Mouse (Mus musculus) liver, embryonic 15.5 days (tissue): ENCODE measurements around the gene Rgl2. TPM values are rescaled to one million over a fixed set of nuclear protein-coding genes. Genes with fewer than 3 reads are reported as not detected.

Experiments
- ATAC-seq: fragments of 200-750 bp; cut with Nextera tagmentation; 2 replicates; pipeline ENCODE4 v1.8.0; 2017; ENCODE audit warnings: moderate number of reproducible peaks, mild to moderate bottlenecking, moderate library complexity; ENCODE audit not compliant: insufficient read depth
- H3K27ac ChIP-seq: fragments of 300-500 bp; sonication (generic); replicated peaks from 2 replicates; pipeline ENCODE4 v1.5.1; 2015; ENCODE audit warnings: mild to moderate bottlenecking, inconsistent platforms
- H3K27me3 ChIP-seq: fragments of 300-500 bp; sonication (generic); 2 replicates; pipeline ENCODE4 v1.6.1; 2015; ENCODE audit warnings: mild to moderate bottlenecking, inconsistent platforms
- H3K36me3 ChIP-seq: fragments of 300-500 bp; sonication (generic); replicated peaks from 2 replicates; pipeline ENCODE4 v1.6.1; 2015; ENCODE audit warnings: moderate library complexity, mild to moderate bottlenecking, inconsistent platforms
- H3K4me1 ChIP-seq: fragments of 300-500 bp; sonication (generic); replicated peaks from 2 replicates; pipeline ENCODE4 v1.6.1; 2015; ENCODE audit warnings: inconsistent platforms
- H3K4me2 ChIP-seq: fragments of 300-500 bp; sonication (generic); 2 replicates; pipeline ENCODE4 v1.6.1; 2015; ENCODE audit warnings: moderate library complexity, mild to moderate bottlenecking, inconsistent platforms
- H3K4me3 ChIP-seq: fragments of 300-500 bp; sonication (generic); replicated peaks from 2 replicates; pipeline ENCODE4 v1.5.1; 2015; ENCODE audit warnings: mild to moderate bottlenecking, inconsistent platforms
- H3K9ac ChIP-seq: fragments of 300-500 bp; sonication (generic); 2 replicates; pipeline ENCODE4 v1.6.1; 2015; ENCODE audit warnings: moderate library complexity, mild to moderate bottlenecking, inconsistent platforms
- H3K9me3 ChIP-seq: fragments of 300-500 bp; sonication (generic); replicated peaks from 2 replicates; pipeline ENCODE4 v1.6.1; 2016; ENCODE audit warnings: inconsistent platforms
- WGBS: fragments of 180-500 bp; shearing (Covaris S2); methylation state at CpG from one replicate; pipeline ENCODE4 v1.1.7; 2015; ENCODE audit warnings: mixed read lengths; ENCODE audit not compliant: insufficient replicate concordance; 5-methylcytosine and 5-hydroxymethylcytosine counted together
- polyA plus RNA-seq: library from polyadenylated mRNA; unstranded; fragments of >200 nt; fragmentation: Nextera tagmentation; extraction: Ambion mirVana; gene quantifications from 2 replicates; pipeline ENCODE4 v1.2.1, GENCODE M21; 2015

Gene Rgl2
- polyA plus RNA-seq, 1 experiment from 2014 or later, result 8.2 TPM

DNA sequence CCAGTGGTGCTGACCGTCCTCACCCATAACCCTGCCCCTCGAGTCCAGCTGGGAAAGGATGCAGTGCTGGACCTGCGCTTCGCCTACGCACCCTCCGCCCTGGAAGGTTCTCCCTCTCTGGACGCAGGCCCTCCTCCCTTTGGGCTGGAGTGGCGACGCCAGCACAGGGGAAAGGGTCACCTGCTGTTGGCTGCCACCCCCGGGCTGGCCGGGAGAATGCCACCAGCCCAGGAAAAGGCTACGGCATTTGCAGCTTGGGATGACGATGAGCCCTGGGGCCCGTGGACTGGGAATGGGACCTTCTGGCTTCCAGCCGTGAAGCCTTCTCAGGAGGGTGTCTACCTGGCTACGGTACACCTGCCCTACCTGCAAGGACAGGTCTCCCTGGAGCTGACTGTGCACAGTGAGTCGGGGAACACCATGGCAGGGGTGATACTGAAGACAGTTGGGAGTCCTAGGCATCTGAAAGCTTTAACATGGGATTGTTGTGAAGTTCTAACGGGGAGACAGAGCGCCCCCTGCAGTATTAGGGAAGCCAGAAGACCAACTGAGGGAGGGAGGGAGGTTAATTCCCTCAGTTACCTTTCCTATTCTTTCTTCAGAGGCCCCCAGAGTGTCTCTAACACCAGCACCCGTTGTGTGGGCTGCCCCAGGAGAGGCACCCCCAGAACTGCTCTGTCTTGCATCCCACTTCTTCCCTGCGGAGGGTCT lies 3.8 kb upstream of the Rgl2 start:
- H3K4me1 ChIP-seq, result peaks cover 70% of the 10 kb centered on the region
- 84% methylated on average over 21 of the region's 21 CpGs for WGBS
- H3K4me2 ChIP-seq, result no peak overlapping the region
- no peak for ATAC-seq
- H3K27ac ChIP-seq, result no peak overlapping the region; the same call in 1 of the 2 replicates
- H3K9me3 ChIP-seq, result no peaks in the 10 kb centered on the region
- no peak overlapping the region for H3K9ac ChIP-seq
- peaks cover 42% of the 10 kb centered on the region for H3K36me3 ChIP-seq
- no peak overlapping the region for H3K4me3 ChIP-seq
- H3K27me3 ChIP-seq, result no peaks in the 10 kb centered on the region

DNA sequence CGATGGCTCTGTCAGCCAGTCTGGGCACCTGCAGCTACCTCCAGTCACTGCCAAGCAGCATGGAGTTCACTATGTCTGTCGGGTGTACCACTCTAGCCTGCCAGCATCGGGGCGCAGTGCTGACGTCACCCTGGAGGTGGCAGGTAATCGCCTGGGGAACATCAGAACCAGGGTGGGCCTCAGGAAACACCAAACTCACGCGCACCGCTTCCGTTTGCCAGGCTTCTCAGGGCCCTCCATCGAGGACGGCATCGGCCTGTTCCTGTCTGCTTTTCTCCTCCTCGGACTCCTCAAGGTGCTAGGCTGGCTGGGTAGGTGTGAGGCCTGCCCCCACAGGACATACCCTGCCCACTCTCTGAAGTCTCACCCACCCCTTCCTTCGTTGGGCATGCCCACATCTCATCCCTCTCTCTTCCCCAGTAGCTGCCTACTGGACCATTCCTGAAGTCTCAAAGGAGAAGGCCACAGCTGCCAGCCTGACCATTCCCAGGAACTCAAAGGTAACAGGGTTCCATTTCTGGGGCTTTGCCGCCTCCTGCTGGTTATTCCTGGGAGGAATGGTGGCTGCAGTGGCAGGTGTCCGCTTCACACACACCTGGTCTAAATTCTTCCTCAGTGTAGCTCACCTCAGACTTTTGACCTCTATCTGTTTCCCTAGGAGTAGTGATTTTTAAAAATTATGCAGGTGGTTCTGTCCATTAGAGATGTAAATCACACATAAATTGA lies 3.0 kb upstream of the Rgl2 start:
- Histone ChIP-seq H3K4me2 (no peak overlapping the region), H3K9ac (no peak overlapping the region), H3K4me1 (peaks cover 71% of the 10 kb centered on the region), H3K27ac (no peak overlapping the region; the same call in 1 of the 2 replicates), H3K27me3 (no peaks in the 10 kb centered on the region), H3K4me3 (no peak overlapping the region), H3K9me3 (no peaks in the 10 kb centered on the region), H3K36me3 (peaks cover 42% of the 10 kb centered on the region)
- WGBS, result 74% methylated on average over 17 of the region's 17 CpGs
- no peak for ATAC-seq

DNA sequence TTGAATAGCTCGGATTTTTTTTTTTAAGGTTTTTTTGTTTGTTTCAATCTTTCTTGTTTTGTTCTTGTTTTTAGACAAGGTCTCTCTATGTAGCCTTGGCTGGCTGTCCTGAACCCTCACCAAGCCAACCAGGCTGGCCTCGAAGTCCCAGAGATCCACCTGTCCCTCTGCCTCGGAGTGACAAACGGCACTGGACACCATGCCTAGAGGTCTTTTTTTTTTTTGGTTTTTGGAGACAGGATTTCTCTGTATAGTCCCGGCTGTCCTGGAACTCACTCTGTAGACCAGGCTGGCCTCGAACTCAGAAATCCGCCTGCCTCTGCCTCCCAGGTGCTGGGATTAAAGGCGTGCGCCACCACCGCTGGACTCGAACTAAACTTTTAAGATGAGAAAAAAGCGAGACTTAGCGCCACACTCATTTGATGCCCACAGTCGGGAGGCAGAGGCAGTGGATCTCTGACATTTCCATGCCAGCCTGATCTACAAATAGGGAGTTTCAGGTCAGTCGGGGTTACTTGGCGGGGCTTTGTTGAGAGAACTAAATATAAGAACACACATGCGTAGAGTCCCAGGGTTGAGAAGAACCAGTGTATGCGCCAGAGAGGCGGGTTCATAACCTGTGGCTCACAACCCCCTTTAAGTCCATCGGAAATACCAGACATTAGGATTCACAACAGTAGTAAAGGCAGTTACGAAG lies 944 bp upstream of the Rgl2 start:
- no peak for ATAC-seq
- Histone ChIP-seq H3K27ac (peak overlapping the region; percentile 93), H3K4me1 (peaks cover 79% of the 10 kb centered on the region), H3K36me3 (peaks cover 48% of the 10 kb centered on the region), H3K4me3 (peak overlapping the region; percentile 75), H3K27me3 (no peaks in the 10 kb centered on the region), H3K4me2 (peak overlapping the region; percentile 99), H3K9ac (peak overlapping the region; percentile 86), H3K9me3 (no peaks in the 10 kb centered on the region)
- WGBS, result 50% methylated on average over 21 of the region's 21 CpGs

DNA sequence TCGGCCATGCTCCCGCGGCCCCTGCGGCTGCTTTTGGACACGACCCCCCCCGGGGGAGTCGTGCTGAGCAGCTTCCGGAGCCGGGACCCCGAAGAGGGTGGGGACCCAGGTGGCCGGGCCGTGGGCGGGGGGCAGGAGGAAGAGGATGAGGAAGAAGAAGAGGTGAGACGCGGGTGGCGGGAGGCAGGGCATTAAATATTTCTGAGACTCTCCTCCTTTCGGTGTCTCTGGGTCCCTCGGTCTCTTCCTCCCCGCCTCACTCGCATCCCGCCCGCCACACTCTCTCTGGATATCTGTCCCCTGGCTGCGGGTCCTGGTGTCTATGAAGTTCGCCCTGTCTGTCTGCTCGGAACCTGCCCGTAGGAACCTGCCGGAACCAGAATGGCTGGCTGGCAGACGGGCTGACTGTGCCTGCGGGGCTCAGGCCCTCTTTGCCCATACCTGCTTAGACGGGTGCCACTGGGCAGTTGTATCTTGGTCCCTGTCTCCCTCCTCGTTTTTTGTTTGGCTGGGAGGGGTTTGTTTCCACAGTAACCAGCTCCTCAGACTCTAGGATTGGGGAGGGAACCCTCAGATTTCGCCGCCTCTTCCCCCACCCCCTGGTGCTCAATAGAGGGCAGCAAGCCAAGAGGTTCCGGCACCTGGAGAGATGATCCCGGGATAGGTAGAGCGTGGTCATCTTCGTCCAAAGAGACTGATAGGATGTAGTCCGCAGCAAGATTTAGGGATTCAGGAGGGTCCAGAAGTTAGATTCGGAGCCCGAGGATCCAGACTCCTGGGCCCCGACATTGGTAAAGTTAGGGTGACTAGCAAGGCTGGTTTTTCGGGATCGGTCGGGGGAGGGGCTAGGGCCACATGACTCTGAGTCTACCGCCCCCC lies 1.2 kb downstream of the Rgl2 start:
- Histone ChIP-seq H3K4me3 (peak overlapping the region; percentile 75), H3K36me3 (peaks cover 56% of the 10 kb centered on the region), H3K9me3 (no peaks in the 10 kb centered on the region), H3K27ac (peak overlapping the region; percentile 93), H3K9ac (peak overlapping the region; percentile 86), H3K27me3 (no peaks in the 10 kb centered on the region), H3K4me2 (peak overlapping the region; percentile 99), H3K4me1 (peaks cover 61% of the 10 kb centered on the region)
- 1% methylated on average over 45 of the region's 45 CpGs for WGBS
- ATAC-seq, result peak; percentile 6; the same call in 1 of the 2 replicates

DNA sequence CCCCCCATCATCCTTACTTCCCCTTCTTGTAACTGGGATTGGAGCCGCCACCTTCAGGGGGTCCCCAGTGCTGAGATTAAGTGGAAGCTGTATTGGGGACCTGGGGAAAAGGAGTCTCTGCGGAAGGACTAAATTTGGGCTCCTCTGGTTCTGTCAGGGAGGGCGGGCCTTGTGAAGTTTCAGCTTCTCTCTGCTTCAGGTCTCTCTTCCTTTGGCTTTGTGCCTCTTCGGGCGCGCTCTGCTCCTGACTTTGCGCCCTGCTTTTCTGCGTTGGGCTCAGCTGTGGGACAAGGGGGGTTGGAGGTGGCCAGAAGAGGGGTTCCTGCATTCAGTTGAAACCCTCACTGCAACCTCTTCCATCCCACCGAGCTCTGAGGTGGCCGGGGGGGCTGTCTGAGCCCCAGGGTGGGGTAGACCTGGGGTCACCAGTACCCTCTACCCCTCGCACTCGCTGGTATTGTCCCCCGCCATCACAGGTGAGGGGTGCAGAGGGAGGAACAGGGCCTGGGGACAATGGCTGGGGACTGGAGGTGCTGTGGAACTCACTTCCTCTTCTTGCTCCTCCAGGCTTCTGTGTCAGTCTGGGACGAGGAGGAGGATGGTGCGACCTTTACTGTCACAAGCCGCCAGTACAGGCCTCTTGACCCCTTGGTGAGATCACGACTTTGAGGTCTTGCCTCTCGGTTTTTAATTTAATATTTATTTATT lies 2.0 kb downstream of the Rgl2 start:
- H3K9me3 ChIP-seq, result no peaks in the 10 kb centered on the region
- peak overlapping the region; percentile 53; the same call in 1 of the 2 replicates for H3K27ac ChIP-seq
- peaks cover 55% of the 10 kb centered on the region for H3K4me1 ChIP-seq
- peak overlapping the region; percentile 86; the same call in 1 of the 2 replicates for H3K9ac ChIP-seq
- peak overlapping the region; percentile 75 for H3K4me3 ChIP-seq
- peaks cover 53% of the 10 kb centered on the region for H3K36me3 ChIP-seq
- 40% methylated on average over 18 of the region's 18 CpGs for WGBS
- ATAC-seq, result no peak
- peak overlapping the region; percentile 99 for H3K4me2 ChIP-seq
- H3K27me3 ChIP-seq, result no peaks in the 10 kb centered on the region

DNA sequence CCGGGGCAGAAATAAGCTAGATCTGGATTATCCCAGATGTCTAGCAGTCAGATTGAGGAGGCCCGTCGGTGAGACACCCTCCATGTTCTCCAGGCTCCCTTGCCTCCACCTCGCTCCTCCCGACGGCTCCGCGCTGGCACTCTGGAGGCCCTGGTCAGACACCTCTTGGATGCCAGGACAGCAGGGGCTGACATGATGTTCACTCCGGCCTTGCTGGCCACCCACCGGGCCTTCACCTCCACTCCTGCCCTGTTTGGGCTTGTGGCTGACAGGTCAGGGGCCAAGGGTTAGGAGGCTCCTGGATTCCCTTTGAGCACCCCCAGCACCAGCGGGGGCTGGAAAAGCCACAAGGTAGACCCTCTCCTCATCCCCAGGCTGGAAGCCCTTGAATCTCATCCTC lies 2.6 kb downstream of the Rgl2 start:
- no peak for ATAC-seq
- H3K4me3 ChIP-seq, result no peak overlapping the region
- H3K27me3 ChIP-seq, result no peaks in the 10 kb centered on the region
- no peak overlapping the region for H3K9ac ChIP-seq
- H3K4me1 ChIP-seq, result peaks cover 55% of the 10 kb centered on the region
- H3K36me3 ChIP-seq, result peaks cover 51% of the 10 kb centered on the region
- no peak overlapping the region for H3K27ac ChIP-seq
- peak overlapping the region; percentile 13; the same call in 1 of the 2 replicates for H3K4me2 ChIP-seq
- 89% methylated on average over 11 of the region's 11 CpGs for WGBS
- H3K9me3 ChIP-seq, result no peaks in the 10 kb centered on the region

DNA sequence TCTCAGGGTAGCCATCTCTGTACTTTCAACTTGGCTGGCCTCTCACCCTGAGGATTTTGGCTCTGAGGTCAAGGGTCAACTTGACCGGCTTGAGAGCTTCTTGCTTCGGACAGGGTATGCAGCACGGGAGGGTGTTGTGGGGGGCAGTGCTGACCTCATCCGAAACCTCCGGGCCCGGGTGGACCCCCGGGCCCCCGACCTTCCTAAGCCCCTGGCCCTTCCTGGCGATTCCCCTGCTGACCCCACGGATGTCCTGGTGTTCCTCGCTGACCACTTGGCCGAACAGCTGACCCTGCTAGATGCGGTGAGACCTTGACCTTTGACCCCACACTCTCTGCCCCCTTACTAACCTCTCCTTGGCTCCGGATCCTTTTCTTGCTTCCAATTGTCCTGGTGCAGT lies 3.1 kb downstream of the Rgl2 start:
- Histone ChIP-seq H3K27ac (no peak overlapping the region), H3K27me3 (no peaks in the 10 kb centered on the region), H3K9ac (no peak overlapping the region), H3K4me1 (peaks cover 52% of the 10 kb centered on the region), H3K36me3 (peaks cover 53% of the 10 kb centered on the region), H3K4me2 (no peak overlapping the region), H3K9me3 (no peaks in the 10 kb centered on the region), H3K4me3 (no peak overlapping the region)
- no peak for ATAC-seq
- 83% methylated on average over 14 of the region's 14 CpGs for WGBS

DNA sequence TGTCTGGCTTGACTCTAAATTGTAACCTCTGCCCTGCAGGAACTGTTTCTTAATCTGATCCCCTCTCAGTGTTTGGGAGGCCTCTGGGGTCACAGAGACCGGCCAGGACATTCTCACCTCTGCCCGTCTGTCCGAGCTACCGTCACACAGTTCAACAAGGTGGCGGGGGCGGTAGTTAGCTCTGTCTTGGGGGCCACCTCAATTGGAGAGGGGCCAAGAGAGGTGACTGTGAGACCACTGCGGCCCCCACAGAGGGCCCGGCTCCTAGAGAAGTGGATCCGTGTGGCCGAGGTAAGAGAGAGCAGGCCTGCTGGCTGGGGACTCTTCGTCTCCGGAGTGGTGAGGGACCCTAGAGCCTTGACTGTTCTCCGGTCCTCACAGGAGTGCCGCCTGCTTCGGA lies 3.6 kb downstream of the Rgl2 start:
- ATAC-seq, result no peak
- peaks cover 51% of the 10 kb centered on the region for H3K36me3 ChIP-seq
- H3K4me1 ChIP-seq, result peaks cover 47% of the 10 kb centered on the region
- H3K27ac ChIP-seq, result no peak overlapping the region
- no peak overlapping the region for H3K9ac ChIP-seq
- 83% methylated on average over 15 of the region's 15 CpGs for WGBS
- no peaks in the 10 kb centered on the region for H3K27me3 ChIP-seq
- no peak overlapping the region for H3K4me3 ChIP-seq
- no peaks in the 10 kb centered on the region for H3K9me3 ChIP-seq
- no peak overlapping the region for H3K4me2 ChIP-seq

DNA sequence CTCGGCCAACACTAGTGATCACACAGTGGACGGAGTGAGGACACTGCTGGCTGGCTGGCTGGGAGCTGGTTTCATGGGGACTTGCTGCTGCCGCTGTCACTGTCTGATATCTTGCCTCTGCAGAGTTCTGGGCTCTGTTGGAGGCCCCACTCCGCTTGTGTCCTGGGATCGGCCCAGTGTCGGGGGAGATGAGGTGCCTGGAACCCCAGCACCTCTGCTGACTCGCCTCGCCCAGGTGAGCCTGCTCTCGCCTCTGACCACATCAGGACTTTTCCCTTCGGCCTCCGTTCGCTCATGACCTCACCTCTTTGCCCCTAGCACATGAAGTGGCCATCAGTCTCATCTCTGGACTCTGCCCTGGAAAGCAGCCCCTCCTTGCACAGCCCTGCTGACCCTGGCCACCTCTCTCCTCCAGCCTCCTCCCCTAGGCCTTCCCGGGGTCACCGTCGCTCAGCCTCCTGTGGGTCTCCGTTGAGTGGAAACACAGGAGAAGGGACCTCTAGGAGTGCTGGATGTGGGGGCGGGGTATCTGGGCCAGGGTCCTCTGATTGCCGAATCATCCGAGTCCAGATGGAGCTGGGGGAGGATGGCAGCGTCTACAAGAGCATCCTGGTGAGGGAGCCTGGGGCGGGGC lies 6.2 kb downstream of the Rgl2 start:
- ATAC-seq, result no peak
- peaks cover 39% of the 10 kb centered on the region for H3K4me1 ChIP-seq
- H3K27me3 ChIP-seq, result no peaks in the 10 kb centered on the region
- no peak overlapping the region for H3K4me3 ChIP-seq
- 80% methylated on average over 21 of the region's 21 CpGs for WGBS
- H3K4me2 ChIP-seq, result no peak overlapping the region
- no peak overlapping the region for H3K9ac ChIP-seq
- H3K9me3 ChIP-seq, result no peaks in the 10 kb centered on the region
- H3K27ac ChIP-seq, result no peak overlapping the region
- peaks cover 56% of the 10 kb centered on the region for H3K36me3 ChIP-seq

DNA sequence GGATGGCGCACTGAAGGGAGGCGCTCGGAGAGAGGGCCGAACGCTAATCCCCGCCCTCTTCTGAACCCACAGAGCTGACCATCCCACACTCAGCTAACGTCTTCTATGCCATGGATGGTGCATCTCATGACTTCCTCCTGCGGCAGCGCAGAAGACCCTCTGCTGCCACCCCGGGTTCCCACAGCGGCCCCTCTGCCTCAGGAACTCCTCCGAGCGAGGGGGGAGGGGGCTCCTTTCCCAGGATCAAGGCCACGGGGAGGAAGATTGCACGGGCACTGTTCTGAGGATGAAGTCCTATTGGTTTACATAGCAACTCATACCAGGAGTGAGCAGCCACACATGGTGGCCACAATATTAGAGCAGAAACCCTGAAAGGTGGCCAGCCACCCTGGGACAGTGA lies 7.7 kb downstream of the Rgl2 start:
- no peaks in the 10 kb centered on the region for H3K9me3 ChIP-seq
- H3K27ac ChIP-seq, result no peak overlapping the region
- H3K9ac ChIP-seq, result no peak overlapping the region
- 82% methylated on average over 15 of the region's 15 CpGs for WGBS
- H3K4me1 ChIP-seq, result peaks cover 38% of the 10 kb centered on the region
- no peaks in the 10 kb centered on the region for H3K27me3 ChIP-seq
- H3K4me2 ChIP-seq, result no peak overlapping the region
- peaks cover 54% of the 10 kb centered on the region for H3K36me3 ChIP-seq
- no peak for ATAC-seq
- no peak overlapping the region for H3K4me3 ChIP-seq
